Mouse (Mus musculus) kidney, embryonic 15.5 days (tissue): Measurements from ENCODE around the gene Ccser2. TPM values are rescaled to one million over a fixed set of nuclear protein-coding genes. Genes with fewer than 3 reads are reported as not detected.

Experiments used
- ATAC-seq: fragments of 200-750 bp; cut with Nextera tagmentation; replicated peaks from 2 replicates; pipeline ENCODE4 v1.8.0; 2017; ENCODE audit warnings: moderate TSS enrichment; ENCODE audit not compliant: low FRiP score
- H3K27ac ChIP-seq: fragments of 300-500 bp; sonication (generic); 2 replicates; pipeline ENCODE4 v1.5.1; 2015; ENCODE audit warnings: mild to moderate bottlenecking, inconsistent platforms
- H3K27me3 ChIP-seq: fragments of 300-500 bp; sonication (generic); 2 replicates; pipeline ENCODE4 v1.6.1; 2015; ENCODE audit warnings: inconsistent platforms
- H3K36me3 ChIP-seq: fragments of 300-500 bp; sonication (generic); 2 replicates; pipeline ENCODE4 v1.6.1; 2015; ENCODE audit warnings: inconsistent platforms
- H3K4me1 ChIP-seq: fragments of 300-500 bp; sonication (generic); 2 replicates; pipeline ENCODE4 v1.6.1; 2015; ENCODE audit warnings: inconsistent platforms
- H3K4me2 ChIP-seq: fragments of 300-500 bp; sonication (generic); 2 replicates; pipeline ENCODE4 v1.6.1; 2015; ENCODE audit warnings: moderate library complexity, mild to moderate bottlenecking, inconsistent platforms
- H3K4me3 ChIP-seq: fragments of 300-500 bp; sonication (generic); replicated peaks from 2 replicates; pipeline ENCODE4 v1.5.1; 2015; ENCODE audit warnings: mild to moderate bottlenecking, inconsistent platforms
- H3K9ac ChIP-seq: fragments of 300-500 bp; sonication (generic); 2 replicates; pipeline ENCODE4 v1.6.1; 2015; ENCODE audit warnings: mild to moderate bottlenecking, inconsistent platforms
- H3K9me3 ChIP-seq: fragments of 300-500 bp; sonication (generic); replicated peaks from 2 replicates; pipeline ENCODE4 v1.6.1; 2016; ENCODE audit warnings: inconsistent platforms
- WGBS: fragments of 180-500 bp; shearing (Covaris S2); methylation state at CpG from one replicate; pipeline ENCODE4 v1.1.7; 2015; ENCODE audit warnings: mixed read lengths; 5-methylcytosine and 5-hydroxymethylcytosine counted together
- polyA plus RNA-seq: library from polyadenylated mRNA; unstranded; fragments of >200 nt; fragmentation: Nextera tagmentation; extraction: Ambion mirVana; gene quantifications from 2 replicates; pipeline ENCODE4 v1.2.1, GENCODE M21; 2015

Gene Ccser2
- polyA plus RNA-seq, 1 experiment from 2014 or later, result 35.1 TPM

- no peak overlapping the region for H3K27ac ChIP-seq
- H3K9ac ChIP-seq, result no peak overlapping the region
- H3K4me3 ChIP-seq, result no peak overlapping the region
- ATAC-seq, result no peak
- no peaks in the 10 kb centered on the region for H3K9me3 ChIP-seq
- H3K36me3 ChIP-seq, result peaks cover 22% of the 10 kb centered on the region
- no peaks in the 10 kb centered on the region for H3K4me1 ChIP-seq
- 88% methylated on average over 1 of the region's 1 CpGs for WGBS
- H3K4me2 ChIP-seq, result no peak overlapping the region
- H3K27me3 ChIP-seq, result no peaks in the 10 kb centered on the region
Measured at GRCm38 (mm10) chr14:36904206-36904605, 64.4 kb downstream of the Ccser2 start.

DNA sequence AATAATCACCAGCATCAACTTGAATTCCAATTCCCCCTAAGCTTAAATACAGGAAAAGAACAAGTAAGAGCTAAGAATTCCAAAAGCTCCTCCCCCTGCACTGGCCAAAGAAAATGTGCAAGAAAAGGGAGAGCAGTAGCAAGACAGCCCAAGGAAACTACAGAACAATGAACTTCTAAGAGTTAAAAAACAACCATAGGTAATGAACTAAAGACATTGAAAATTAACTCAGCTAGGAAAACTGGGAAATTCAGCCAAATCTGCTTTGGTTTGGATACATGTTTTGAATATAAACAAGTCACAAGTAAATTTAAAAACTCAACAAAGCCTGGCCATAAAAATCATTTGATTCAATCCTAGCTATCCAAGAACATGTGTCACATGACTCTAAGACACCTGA lies 67.7 kb downstream of the Ccser2 start:
- ATAC-seq, result no peak
- Histone ChIP-seq H3K27ac (no peak overlapping the region), H3K4me2 (no peak overlapping the region), H3K27me3 (no peaks in the 10 kb centered on the region), H3K4me3 (no peak overlapping the region), H3K9ac (no peak overlapping the region), H3K4me1 (no peaks in the 10 kb centered on the region), H3K36me3 (peaks cover 19% of the 10 kb centered on the region), H3K9me3 (no peaks in the 10 kb centered on the region)

- no peak overlapping the region for H3K4me3 ChIP-seq
- H3K4me1 ChIP-seq, result peaks cover 9% of the 10 kb centered on the region
- H3K9ac ChIP-seq, result no peak overlapping the region
- no peaks in the 10 kb centered on the region for H3K9me3 ChIP-seq
- no peak overlapping the region for H3K27ac ChIP-seq
- ATAC-seq, result no peak
- no peak overlapping the region for H3K4me2 ChIP-seq
- H3K36me3 ChIP-seq, result peaks cover 20% of the 10 kb centered on the region; the same call in 1 of the 2 replicates
- 83% methylated on average over 3 of the region's 3 CpGs for WGBS
- no peaks in the 10 kb centered on the region for H3K27me3 ChIP-seq
Measured at GRCm38 (mm10) chr14:36894701-36895100, 73.9 kb downstream of the Ccser2 start.

GRCm38 (mm10) chr14:36892762-36893358 lies 75.7 kb downstream of the Ccser2 start:
- H3K4me2 ChIP-seq, result no peak overlapping the region
- WGBS, result 43% methylated on average over 2 of the region's 2 CpGs
- ATAC-seq, result peak; percentile 92

GRCm38 (mm10) chr14:36890130-36890529 lies 78.4 kb downstream of the Ccser2 start:
- H3K4me3 ChIP-seq, result no peak overlapping the region
- H3K27me3 ChIP-seq, result no peaks in the 10 kb centered on the region
- peaks cover 8% of the 10 kb centered on the region; the same call in 1 of the 2 replicates for H3K36me3 ChIP-seq
- no peak for ATAC-seq
- no peak overlapping the region for H3K9ac ChIP-seq
- 78% methylated on average over 7 of the region's 7 CpGs for WGBS
- H3K4me2 ChIP-seq, result no peak overlapping the region
- no peak overlapping the region for H3K27ac ChIP-seq
- H3K4me1 ChIP-seq, result peaks cover 9% of the 10 kb centered on the region
- H3K9me3 ChIP-seq, result no peaks in the 10 kb centered on the region

More at GRCm38 (mm10) chr14:36892762-36893358, 75.7 kb downstream of the Ccser2 start:
- Histone ChIP-seq H3K9me3 (no peaks in the 10 kb centered on the region), H3K9ac (no peak overlapping the region), H3K27ac (peak overlapping the region; percentile 65), H3K4me1 (peaks cover 9% of the 10 kb centered on the region), H3K27me3 (no peaks in the 10 kb centered on the region), H3K4me3 (no peak overlapping the region), H3K36me3 (peaks cover 10% of the 10 kb centered on the region; the same call in 1 of the 2 replicates)

GRCm38 (mm10) chr14:36885680-36886079 lies 82.9 kb downstream of the Ccser2 start:
- Histone ChIP-seq H3K9ac (no peak overlapping the region), H3K9me3 (no peaks in the 10 kb centered on the region), H3K36me3 (peaks cover 10% of the 10 kb centered on the region; the same call in 1 of the 2 replicates), H3K27me3 (no peaks in the 10 kb centered on the region), H3K27ac (no peak overlapping the region), H3K4me2 (no peak overlapping the region), H3K4me3 (no peak overlapping the region), H3K4me1 (no peaks in the 10 kb centered on the region)
- 92% methylated on average over 5 of the region's 5 CpGs for WGBS
- no peak for ATAC-seq

GRCm38 (mm10) chr14:36885117-36885516 lies 83.5 kb downstream of the Ccser2 start:
- Histone ChIP-seq H3K4me2 (no peak overlapping the region), H3K4me3 (no peak overlapping the region), H3K27ac (no peak overlapping the region), H3K9me3 (no peaks in the 10 kb centered on the region), H3K36me3 (peaks cover 9% of the 10 kb centered on the region; the same call in 1 of the 2 replicates), H3K27me3 (no peaks in the 10 kb centered on the region), H3K9ac (no peak overlapping the region), H3K4me1 (no peaks in the 10 kb centered on the region)
- ATAC-seq, result no peak
- 89% methylated on average over 1 of the region's 1 CpGs for WGBS

- no peaks in the 10 kb centered on the region for H3K4me1 ChIP-seq
- no peaks in the 10 kb centered on the region for H3K9me3 ChIP-seq
- no peaks in the 10 kb centered on the region for H3K27me3 ChIP-seq
- no peak overlapping the region for H3K4me3 ChIP-seq
- ATAC-seq, result no peak
- WGBS, result 59% methylated on average over 3 of the region's 3 CpGs
- no peak overlapping the region for H3K27ac ChIP-seq
- H3K36me3 ChIP-seq, result peaks cover 15% of the 10 kb centered on the region
- no peak overlapping the region for H3K4me2 ChIP-seq
- no peak overlapping the region for H3K9ac ChIP-seq
Measured at GRCm38 (mm10) chr14:36883576-36883975, 85.0 kb downstream of the Ccser2 start.

DNA sequence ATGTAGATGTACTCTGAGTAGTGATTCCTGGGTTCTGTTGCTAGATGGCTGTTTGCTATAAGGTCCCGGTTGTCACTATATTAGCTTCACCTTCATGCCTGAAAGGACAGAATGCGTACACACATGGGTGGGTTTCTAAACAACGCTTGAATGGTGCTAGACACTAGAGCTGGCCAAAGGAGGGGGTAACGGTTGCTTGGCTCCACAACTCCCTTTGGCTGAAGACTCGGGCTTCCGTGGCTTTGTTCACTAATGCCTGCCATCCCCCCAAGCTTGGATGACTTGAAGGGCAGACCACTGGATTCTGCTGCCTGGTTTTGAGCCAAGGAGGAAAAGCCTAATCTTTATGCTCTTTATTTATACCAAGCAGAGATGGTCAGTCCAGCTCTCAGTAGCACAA lies 98.3 kb downstream of the Ccser2 start:
- Histone ChIP-seq H3K27me3 (no peaks in the 10 kb centered on the region), H3K9me3 (no peaks in the 10 kb centered on the region), H3K4me1 (peaks cover 9% of the 10 kb centered on the region; the same call in 1 of the 2 replicates), H3K4me3 (no peak overlapping the region), H3K27ac (no peak overlapping the region), H3K9ac (no peak overlapping the region), H3K4me2 (no peak overlapping the region), H3K36me3 (no peaks in the 10 kb centered on the region)
- ATAC-seq, result peak; percentile 77
- 37% methylated on average over 6 of the region's 6 CpGs for WGBS

DNA sequence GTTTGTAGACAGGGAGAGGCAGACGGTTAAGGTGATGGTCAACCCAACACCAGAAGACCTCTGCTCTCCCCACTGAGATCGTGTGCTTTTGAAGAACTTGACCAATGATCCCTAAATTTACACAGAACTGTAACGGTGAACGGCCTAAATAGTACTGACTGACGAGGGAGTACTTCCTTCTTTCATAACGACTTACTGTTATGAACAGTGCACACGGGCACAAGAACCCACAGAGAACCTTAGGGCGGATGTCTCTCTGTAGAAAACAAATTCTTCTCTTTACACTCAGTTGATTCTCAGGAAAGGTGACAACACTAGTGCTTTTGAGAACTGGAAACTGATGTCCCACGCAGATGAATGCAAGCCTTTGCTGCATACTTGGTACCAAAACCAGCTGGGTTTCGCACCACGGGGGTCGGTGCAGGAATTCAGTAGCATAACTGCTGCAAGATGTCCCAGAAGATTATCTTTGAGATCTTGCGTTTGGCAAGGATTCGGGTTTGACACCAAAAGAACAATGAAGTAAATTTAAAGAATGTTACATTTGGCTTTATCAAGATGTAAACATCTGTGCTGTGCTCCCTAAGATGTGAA lies 99.7 kb downstream of the Ccser2 start:
- Histone ChIP-seq H3K4me3 (no peak overlapping the region), H3K4me1 (peaks cover 11% of the 10 kb centered on the region; the same call in 1 of the 2 replicates), H3K27ac (no peak overlapping the region), H3K36me3 (no peaks in the 10 kb centered on the region), H3K9me3 (no peaks in the 10 kb centered on the region), H3K4me2 (no peak overlapping the region), H3K27me3 (no peaks in the 10 kb centered on the region), H3K9ac (no peak overlapping the region)
- ATAC-seq, result no peak
- WGBS, result 61% methylated on average over 14 of the region's 14 CpGs

- H3K4me1 ChIP-seq, result peaks cover 12% of the 10 kb centered on the region; the same call in 1 of the 2 replicates
- H3K4me2 ChIP-seq, result no peak overlapping the region
- H3K9ac ChIP-seq, result no peak overlapping the region
- H3K27ac ChIP-seq, result no peak overlapping the region
- 21% methylated on average over 6 of the region's 6 CpGs for WGBS
- H3K4me3 ChIP-seq, result no peak overlapping the region
- no peaks in the 10 kb centered on the region for H3K9me3 ChIP-seq
- peak; percentile 54; the same call in 1 of the 2 replicates for ATAC-seq
- no peaks in the 10 kb centered on the region for H3K27me3 ChIP-seq
- no peaks in the 10 kb centered on the region for H3K36me3 ChIP-seq
Measured at GRCm38 (mm10) chr14:36866966-36867700, 101.4 kb downstream of the Ccser2 start.

DNA sequence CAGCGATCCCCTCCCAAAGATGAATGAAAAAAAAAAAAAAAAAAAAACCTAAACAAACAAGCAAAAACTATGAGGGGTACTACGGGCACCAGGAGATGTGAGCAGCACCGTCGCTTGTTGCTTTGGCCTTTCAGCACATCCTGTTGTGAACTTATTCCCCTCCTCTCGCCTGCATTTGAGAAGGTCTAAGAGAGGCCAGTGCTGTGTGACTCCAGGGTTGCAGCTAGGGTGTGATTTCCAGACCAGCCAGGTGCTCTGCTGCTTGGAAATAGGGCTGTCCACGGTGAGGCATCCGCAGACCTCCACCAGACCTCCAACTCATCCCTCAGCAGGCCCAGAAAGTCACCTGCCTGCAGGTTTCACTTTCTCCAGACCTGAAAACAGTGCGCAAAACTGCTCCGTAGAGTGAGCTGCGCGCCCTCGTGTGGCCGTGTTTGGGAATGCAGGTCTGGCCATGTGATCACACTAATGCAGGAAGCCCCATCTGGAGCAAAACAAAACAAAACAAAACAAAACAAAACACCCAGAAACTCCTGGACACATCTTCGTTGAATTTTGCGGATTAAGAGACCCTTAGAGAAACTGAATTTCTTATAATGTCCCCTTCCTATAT lies 104.6 kb downstream of the Ccser2 start:
- H3K4me3 ChIP-seq, result peak overlapping the region; percentile 25
- H3K9me3 ChIP-seq, result no peaks in the 10 kb centered on the region
- 0 out of 2 replicates have a peak, but pooled peaks have one; percentile 41 for ATAC-seq
- 29% methylated on average over 15 of the region's 15 CpGs for WGBS
- H3K36me3 ChIP-seq, result no peaks in the 10 kb centered on the region
- peaks cover 3% of the 10 kb centered on the region; the same call in 1 of the 2 replicates for H3K4me1 ChIP-seq
- H3K27ac ChIP-seq, result no peak overlapping the region
- H3K4me2 ChIP-seq, result peak overlapping the region; percentile 54
- H3K9ac ChIP-seq, result no peak overlapping the region
- H3K27me3 ChIP-seq, result no peaks in the 10 kb centered on the region
